Mouse (Mus musculus): Measurements from ENCODE around the gene Syne1. TPM values are rescaled to one million over a fixed set of nuclear protein-coding genes. Genes with fewer than 3 reads are reported as not detected.

Syne1 gene
- polyA plus RNA-seq, 1 experiment from 2014 or later = 27.1 TPM

DNA sequence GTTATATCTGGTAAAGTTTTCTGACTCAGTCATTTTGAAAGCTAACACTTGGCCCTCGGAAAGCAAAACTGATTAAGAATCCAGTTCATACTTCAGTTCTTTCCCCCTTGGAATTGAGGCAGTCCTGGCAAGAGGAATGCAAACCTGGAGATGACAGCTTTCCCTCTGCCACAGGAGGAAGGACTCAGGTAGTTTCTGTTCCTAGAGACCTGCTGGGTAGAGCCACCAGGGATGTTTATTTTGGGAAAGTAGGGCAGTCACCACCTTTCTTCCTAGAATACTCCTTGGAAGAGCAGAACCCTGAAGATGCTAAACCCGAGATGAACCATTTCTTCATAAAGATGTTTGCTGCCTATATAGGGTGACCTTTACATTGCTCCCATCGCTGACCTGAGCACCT lies 383.8 kb downstream of the Syne1 start:
- H3K9ac ChIP-seq (ENCODE audit: low read length) = no peak overlapping the region
- ATAC-seq (ENCODE audit: insufficient number of reproducible peaks, insufficient read depth, low FRiP score, low read depth) = no peak
- WGBS = 60% methylated on average over 3 of the region's 3 CpGs
- H3K36me3 ChIP-seq (ENCODE audit: control insufficient read depth, insufficient read depth, low read length) = peaks cover 42% of the 10 kb centered on the region
- H3K27ac ChIP-seq (replicated peaks in 1 of 2; ENCODE audit: control insufficient read depth in 1 of 2, insufficient read depth in 1 of 2, low read depth in 2 of 2, low read length in 2 of 2) = no peak overlapping the region
- H3K27me3 ChIP-seq (ENCODE audit: control insufficient read depth, insufficient read depth, low read length) = no peaks in the 10 kb centered on the region
- H3K4me3 ChIP-seq (ENCODE audit: control insufficient read depth in 1 of 2, insufficient read depth in 1 of 2, low read depth in 1 of 2, low read length in 2 of 2) = no peak overlapping the region
- no peaks in the 10 kb centered on the region for H3K4me1 ChIP-seq (ENCODE audit: control insufficient read depth in 2 of 2, insufficient read depth in 2 of 2, low read length in 2 of 2)
- peaks cover 3% of the 10 kb centered on the region for H3K9me3 ChIP-seq (ENCODE audit: control insufficient read depth, low read length)
- no peak overlapping the region for H3K4me2 ChIP-seq (ENCODE audit: low read length)

DNA sequence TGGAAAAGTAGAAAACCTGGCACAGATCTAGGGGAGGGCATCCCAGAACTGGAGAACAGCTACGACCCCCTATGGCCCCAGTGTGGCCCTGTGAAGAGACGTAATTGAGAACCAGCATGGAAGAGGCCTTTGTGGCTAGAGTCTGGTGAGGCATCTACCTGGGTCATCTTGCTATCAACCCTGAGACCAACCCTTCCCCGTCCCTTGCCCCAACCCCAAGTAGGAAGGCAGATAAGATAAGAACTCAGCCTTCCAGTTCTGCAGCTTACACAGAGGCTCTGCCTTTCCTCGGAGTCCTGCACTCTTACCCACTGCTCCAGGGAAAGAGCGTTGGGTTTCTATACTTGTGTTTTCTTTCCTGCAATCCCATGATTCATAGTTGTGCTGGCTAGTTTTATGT lies 385.8 kb downstream of the Syne1 start:
- no peak overlapping the region for H3K9ac ChIP-seq (ENCODE audit: low read length)
- H3K36me3 ChIP-seq (ENCODE audit: control insufficient read depth, insufficient read depth, low read length) = peaks cover 33% of the 10 kb centered on the region
- no peaks in the 10 kb centered on the region; the same call in 1 of the 2 replicates for H3K9me3 ChIP-seq (ENCODE audit: control insufficient read depth, low read length)
- no peaks in the 10 kb centered on the region for H3K4me1 ChIP-seq (ENCODE audit: control insufficient read depth in 2 of 2, insufficient read depth in 2 of 2, low read length in 2 of 2)
- no peak overlapping the region for H3K4me3 ChIP-seq (ENCODE audit: control insufficient read depth in 1 of 2, insufficient read depth in 1 of 2, low read depth in 1 of 2, low read length in 2 of 2)
- H3K27ac ChIP-seq (replicated peaks in 1 of 2; ENCODE audit: control insufficient read depth in 1 of 2, insufficient read depth in 1 of 2, low read depth in 2 of 2, low read length in 2 of 2) = no peak overlapping the region
- H3K4me2 ChIP-seq (ENCODE audit: low read length) = no peak overlapping the region
- no peaks in the 10 kb centered on the region for H3K27me3 ChIP-seq (ENCODE audit: control insufficient read depth, insufficient read depth, low read length)
- ATAC-seq (ENCODE audit: insufficient number of reproducible peaks, insufficient read depth, low FRiP score, low read depth) = no peak
- WGBS = 38% methylated on average over 5 of the region's 5 CpGs

DNA sequence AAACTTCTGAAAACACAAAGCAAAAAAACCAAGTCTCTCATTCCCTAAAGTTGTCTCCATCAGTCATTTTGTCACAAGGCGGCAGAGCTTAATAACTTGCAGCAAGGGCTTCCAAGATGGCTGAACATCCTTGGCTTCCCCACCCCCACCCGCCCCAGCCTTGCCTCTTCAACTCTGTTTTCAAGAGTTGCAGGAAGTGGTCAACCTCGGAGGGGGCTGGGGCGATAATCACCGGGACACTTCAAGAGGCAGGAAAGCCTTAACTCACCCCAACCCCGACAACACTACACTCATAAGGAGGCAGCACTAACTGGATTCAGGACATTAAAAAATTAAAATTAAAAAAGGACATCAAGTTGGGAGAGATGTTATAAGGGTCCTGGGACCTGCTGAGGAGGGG lies 387.5 kb downstream of the Syne1 start:
- Histone ChIP-seq H3K4me1 (ENCODE audit: control insufficient read depth in 2 of 2, insufficient read depth in 2 of 2, low read length in 2 of 2) (no peaks in the 10 kb centered on the region), H3K9me3 (ENCODE audit: control insufficient read depth, low read length) (no peaks in the 10 kb centered on the region), H3K4me3 (ENCODE audit: control insufficient read depth in 1 of 2, insufficient read depth in 1 of 2, low read depth in 1 of 2, low read length in 2 of 2) (no peak overlapping the region), H3K9ac (ENCODE audit: low read length) (no peak overlapping the region), H3K36me3 (ENCODE audit: control insufficient read depth, insufficient read depth, low read length) (peaks cover 36% of the 10 kb centered on the region), H3K27ac (replicated peaks in 1 of 2; ENCODE audit: control insufficient read depth in 1 of 2, insufficient read depth in 1 of 2, low read depth in 2 of 2, low read length in 2 of 2) (no peak overlapping the region), H3K27me3 (ENCODE audit: control insufficient read depth, insufficient read depth, low read length) (no peaks in the 10 kb centered on the region), H3K4me2 (ENCODE audit: low read length) (no peak overlapping the region)
- 41% methylated on average over 6 of the region's 6 CpGs for WGBS
- no peak for ATAC-seq (ENCODE audit: insufficient number of reproducible peaks, insufficient read depth, low FRiP score, low read depth)

DNA sequence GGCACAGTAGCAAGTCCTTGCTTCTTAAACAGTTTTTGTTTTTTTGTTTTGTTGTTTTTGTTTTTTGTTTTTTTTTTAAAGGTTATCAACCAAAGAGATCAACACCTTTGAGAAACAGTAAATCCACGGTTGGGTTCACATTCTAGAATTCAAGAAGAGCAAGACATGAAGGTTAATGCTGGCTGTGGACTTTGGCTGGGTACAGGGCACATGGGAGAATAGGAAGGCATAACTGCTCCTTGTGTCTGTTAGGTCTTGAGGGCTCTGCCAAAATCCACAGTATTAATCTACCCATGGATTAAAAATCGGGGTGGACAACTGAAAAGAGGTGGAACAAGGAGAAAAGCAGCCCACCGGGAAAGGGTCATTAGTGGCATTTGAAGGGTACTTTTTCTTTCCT lies 388.0 kb downstream of the Syne1 start:
- 81% methylated on average over 3 of the region's 3 CpGs for WGBS
- no peak for ATAC-seq (ENCODE audit: insufficient number of reproducible peaks, insufficient read depth, low FRiP score, low read depth)
- no peaks in the 10 kb centered on the region for H3K4me1 ChIP-seq (ENCODE audit: control insufficient read depth in 2 of 2, insufficient read depth in 2 of 2, low read length in 2 of 2)
- H3K9me3 ChIP-seq (ENCODE audit: control insufficient read depth, low read length) = no peaks in the 10 kb centered on the region
- peaks cover 31% of the 10 kb centered on the region for H3K36me3 ChIP-seq (ENCODE audit: control insufficient read depth, insufficient read depth, low read length)
- H3K27ac ChIP-seq (replicated peaks in 1 of 2; ENCODE audit: control insufficient read depth in 1 of 2, insufficient read depth in 1 of 2, low read depth in 2 of 2, low read length in 2 of 2) = no peak overlapping the region
- H3K4me2 ChIP-seq (ENCODE audit: low read length) = no peak overlapping the region
- H3K27me3 ChIP-seq (ENCODE audit: control insufficient read depth, insufficient read depth, low read length) = no peaks in the 10 kb centered on the region
- no peak overlapping the region for H3K4me3 ChIP-seq (ENCODE audit: control insufficient read depth in 1 of 2, insufficient read depth in 1 of 2, low read depth in 1 of 2, low read length in 2 of 2)
- no peak overlapping the region for H3K9ac ChIP-seq (ENCODE audit: low read length)

DNA sequence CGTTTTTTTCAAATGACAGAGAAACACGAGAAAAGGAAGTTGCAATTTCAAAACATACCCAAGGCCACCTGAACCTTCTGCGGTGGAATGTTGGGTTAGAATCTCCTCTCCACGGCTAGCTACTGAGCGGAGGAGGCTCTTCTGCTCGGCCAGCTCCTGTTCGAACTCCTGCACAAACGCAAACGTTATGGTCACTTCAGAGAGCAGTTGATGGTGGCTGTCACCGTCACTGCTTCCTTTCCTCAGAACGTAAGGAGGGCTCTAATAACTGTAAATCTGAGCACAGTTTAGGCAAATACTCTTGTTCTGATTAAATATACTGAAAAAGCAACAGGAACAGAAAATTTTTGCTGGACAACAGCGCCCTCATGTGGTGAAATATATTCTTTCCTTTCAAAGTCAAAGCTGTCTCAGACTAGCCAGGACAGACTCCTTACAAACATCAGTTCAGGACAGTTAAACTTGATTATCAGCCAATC lies 389.8 kb downstream of the Syne1 start:
- Histone ChIP-seq H3K4me1 (ENCODE audit: control insufficient read depth in 2 of 2, insufficient read depth in 2 of 2, low read length in 2 of 2) (no peaks in the 10 kb centered on the region), H3K9ac (ENCODE audit: low read length) (no peak overlapping the region), H3K27me3 (ENCODE audit: control insufficient read depth, insufficient read depth, low read length) (no peaks in the 10 kb centered on the region), H3K4me3 (ENCODE audit: control insufficient read depth in 1 of 2, insufficient read depth in 1 of 2, low read depth in 1 of 2, low read length in 2 of 2) (no peak overlapping the region), H3K4me2 (ENCODE audit: low read length) (no peak overlapping the region), H3K27ac (replicated peaks in 1 of 2; ENCODE audit: control insufficient read depth in 1 of 2, insufficient read depth in 1 of 2, low read depth in 2 of 2, low read length in 2 of 2) (no peak overlapping the region), H3K9me3 (ENCODE audit: control insufficient read depth, low read length) (no peaks in the 10 kb centered on the region), H3K36me3 (ENCODE audit: control insufficient read depth, insufficient read depth, low read length) (peaks cover 21% of the 10 kb centered on the region)
- 67% methylated on average over 12 of the region's 12 CpGs for WGBS
- no peak for ATAC-seq (ENCODE audit: insufficient number of reproducible peaks, insufficient read depth, low FRiP score, low read depth)

DNA sequence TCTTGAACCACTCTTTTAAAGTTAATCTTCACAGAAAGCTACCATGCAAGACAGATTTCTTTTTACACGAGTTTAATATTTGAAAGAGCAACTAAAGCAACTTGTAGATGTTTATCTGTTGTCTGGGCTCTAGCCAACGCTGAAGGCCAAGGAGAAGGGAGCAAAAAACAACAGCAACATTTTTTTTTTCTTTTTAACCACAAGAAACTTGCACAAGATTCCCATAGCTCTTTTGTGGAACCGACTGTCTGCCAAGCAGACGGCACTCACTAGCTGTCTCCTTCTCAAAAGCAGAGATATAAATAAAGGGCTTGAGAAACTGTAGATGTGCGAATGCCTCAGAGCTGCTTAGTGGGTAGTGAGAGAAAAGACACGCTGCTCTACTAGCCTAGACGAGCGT lies 391.6 kb downstream of the Syne1 start:
- no peak overlapping the region for H3K9ac ChIP-seq (ENCODE audit: low read length)
- H3K4me1 ChIP-seq (ENCODE audit: control insufficient read depth in 2 of 2, insufficient read depth in 2 of 2, low read length in 2 of 2) = no peaks in the 10 kb centered on the region
- H3K27me3 ChIP-seq (ENCODE audit: control insufficient read depth, insufficient read depth, low read length) = no peaks in the 10 kb centered on the region
- ATAC-seq (ENCODE audit: insufficient number of reproducible peaks, insufficient read depth, low FRiP score, low read depth) = no peak
- H3K9me3 ChIP-seq (ENCODE audit: control insufficient read depth, low read length) = no peaks in the 10 kb centered on the region
- H3K4me3 ChIP-seq (ENCODE audit: control insufficient read depth in 1 of 2, insufficient read depth in 1 of 2, low read depth in 1 of 2, low read length in 2 of 2) = no peak overlapping the region
- H3K27ac ChIP-seq (replicated peaks in 1 of 2; ENCODE audit: control insufficient read depth in 1 of 2, insufficient read depth in 1 of 2, low read depth in 2 of 2, low read length in 2 of 2) = no peak overlapping the region
- peaks cover 28% of the 10 kb centered on the region for H3K36me3 ChIP-seq (ENCODE audit: control insufficient read depth, insufficient read depth, low read length)
- H3K4me2 ChIP-seq (ENCODE audit: low read length) = no peak overlapping the region
- WGBS = 70% methylated on average over 8 of the region's 8 CpGs

DNA sequence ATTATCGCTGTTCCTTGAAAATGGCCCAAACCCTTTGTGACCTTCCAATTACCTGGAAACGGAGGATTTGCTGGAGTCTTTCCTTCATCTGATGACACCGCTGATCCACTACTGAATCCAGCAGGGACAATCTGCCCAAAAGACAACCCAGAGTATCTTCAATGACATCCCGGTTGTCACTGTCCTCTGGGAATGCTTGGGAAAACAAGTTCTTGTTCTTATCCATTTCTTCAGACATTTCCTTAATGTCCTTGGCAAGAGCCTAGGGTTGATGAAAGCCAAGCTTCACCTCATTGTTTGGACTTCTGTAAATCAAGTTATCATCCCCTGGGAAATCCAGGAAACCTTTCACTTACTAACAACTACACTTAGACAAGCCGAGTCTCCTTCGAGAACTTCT lies 398.2 kb downstream of the Syne1 start:
- Histone ChIP-seq H3K9ac (ENCODE audit: low read length) (no peak overlapping the region), H3K36me3 (ENCODE audit: control insufficient read depth, insufficient read depth, low read length) (peaks cover 48% of the 10 kb centered on the region), H3K9me3 (ENCODE audit: control insufficient read depth, low read length) (no peaks in the 10 kb centered on the region), H3K4me3 (ENCODE audit: control insufficient read depth in 1 of 2, insufficient read depth in 1 of 2, low read depth in 1 of 2, low read length in 2 of 2) (no peak overlapping the region), H3K4me1 (ENCODE audit: control insufficient read depth in 2 of 2, insufficient read depth in 2 of 2, low read length in 2 of 2) (no peaks in the 10 kb centered on the region), H3K27ac (replicated peaks in 1 of 2; ENCODE audit: control insufficient read depth in 1 of 2, insufficient read depth in 1 of 2, low read depth in 2 of 2, low read length in 2 of 2) (no peak overlapping the region), H3K27me3 (ENCODE audit: control insufficient read depth, insufficient read depth, low read length) (no peaks in the 10 kb centered on the region), H3K4me2 (ENCODE audit: low read length) (no peak overlapping the region)
- no peak for ATAC-seq (ENCODE audit: insufficient number of reproducible peaks, insufficient read depth, low FRiP score, low read depth)
- 83% methylated on average over 6 of the region's 6 CpGs for WGBS

DNA sequence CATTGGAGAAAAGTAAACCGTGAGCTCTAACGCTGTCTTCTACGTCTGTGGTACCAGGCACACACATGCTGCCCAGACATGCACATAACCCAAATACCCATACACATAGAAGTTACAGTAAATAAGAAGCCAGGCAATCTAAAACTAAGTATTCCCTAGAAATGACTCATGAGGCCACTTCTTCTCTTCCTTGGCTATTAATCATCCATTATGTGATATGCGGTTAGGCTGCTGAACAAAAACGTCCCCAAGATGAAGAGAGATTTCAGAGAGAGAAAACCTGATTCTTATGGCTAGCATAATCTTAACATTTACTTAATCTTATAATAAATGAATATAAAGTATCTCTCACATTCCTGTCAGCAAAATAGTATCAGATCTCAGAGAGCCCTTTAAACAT lies 409.8 kb downstream of the Syne1 start:
- no peak for ATAC-seq (ENCODE audit: insufficient number of reproducible peaks, insufficient read depth, low FRiP score, low read depth)
- no peak overlapping the region for H3K9ac ChIP-seq (ENCODE audit: low read length)
- H3K36me3 ChIP-seq (ENCODE audit: control insufficient read depth, insufficient read depth, low read length) = peaks cover 55% of the 10 kb centered on the region
- no peaks in the 10 kb centered on the region for H3K27me3 ChIP-seq (ENCODE audit: control insufficient read depth, insufficient read depth, low read length)
- no peaks in the 10 kb centered on the region for H3K9me3 ChIP-seq (ENCODE audit: control insufficient read depth, low read length)
- H3K4me2 ChIP-seq (ENCODE audit: low read length) = no peak overlapping the region
- WGBS = 91% methylated on average over 5 of the region's 5 CpGs
- H3K4me3 ChIP-seq (ENCODE audit: control insufficient read depth in 1 of 2, insufficient read depth in 1 of 2, low read depth in 1 of 2, low read length in 2 of 2) = no peak overlapping the region
- no peak overlapping the region for H3K27ac ChIP-seq (replicated peaks in 1 of 2; ENCODE audit: control insufficient read depth in 1 of 2, insufficient read depth in 1 of 2, low read depth in 2 of 2, low read length in 2 of 2)
- no peaks in the 10 kb centered on the region for H3K4me1 ChIP-seq (ENCODE audit: control insufficient read depth in 2 of 2, insufficient read depth in 2 of 2, low read length in 2 of 2)

All from heart, embryonic 14.5 days (tissue).